Mouse (Mus musculus) layer of hippocampus, adult 2 months (tissue): ENCODE measurements around the gene Esr1. TPM values are rescaled to one million over a fixed set of nuclear protein-coding genes. Genes with fewer than 3 reads are reported as not detected.
"Not testable (repeated sequence)": the region's sequence is repeated elsewhere in the genome, so short reads cannot be mapped to it uniquely, and the experiment has no call there.

ENCODE experiments used
- DNase-seq, 2 experiments: peaks; one replicate each; pipeline ENCODE4 v3.0.0; 2022; ENCODE audit warnings: low spot score in 2 of 2
- H3K27ac ChIP-seq: fragments of 200-600 bp; 2 replicates; pipeline ENCODE4 v1.8.1; 2022
- H3K4me3 ChIP-seq: fragments of 200-600 bp; 2 replicates; pipeline ENCODE4 v1.8.1; 2022; ENCODE audit warnings: mild to moderate bottlenecking
- CTCF ChIP-seq: fragments of 200-600 bp; conservative IDR thresholded peaks from 2 replicates; pipeline ENCODE4 v1.8.1; 2022; ENCODE audit warnings: antibody characterized with exemption, mild to moderate bottlenecking, moderate library complexity
- total RNA-seq, 2 experiments: library from RNA; stranded (reverse); gene quantifications; 2 replicates each; pipeline ENCODE4 v1.2.3; 2021

Gene Esr1
- total RNA-seq, 2 experiments from 2014 or later, result 2.5 to 2.7 TPM

GRCm38 (mm10) chr10:4673311-4673816 is 62.0 kb downstream of the Esr1 start:
- H3K27ac ChIP-seq, result no peak overlapping the region
- no peak for DNase-seq
- no peak for TF ChIP-seq CTCF
- no peak overlapping the region for H3K4me3 ChIP-seq

DNA sequence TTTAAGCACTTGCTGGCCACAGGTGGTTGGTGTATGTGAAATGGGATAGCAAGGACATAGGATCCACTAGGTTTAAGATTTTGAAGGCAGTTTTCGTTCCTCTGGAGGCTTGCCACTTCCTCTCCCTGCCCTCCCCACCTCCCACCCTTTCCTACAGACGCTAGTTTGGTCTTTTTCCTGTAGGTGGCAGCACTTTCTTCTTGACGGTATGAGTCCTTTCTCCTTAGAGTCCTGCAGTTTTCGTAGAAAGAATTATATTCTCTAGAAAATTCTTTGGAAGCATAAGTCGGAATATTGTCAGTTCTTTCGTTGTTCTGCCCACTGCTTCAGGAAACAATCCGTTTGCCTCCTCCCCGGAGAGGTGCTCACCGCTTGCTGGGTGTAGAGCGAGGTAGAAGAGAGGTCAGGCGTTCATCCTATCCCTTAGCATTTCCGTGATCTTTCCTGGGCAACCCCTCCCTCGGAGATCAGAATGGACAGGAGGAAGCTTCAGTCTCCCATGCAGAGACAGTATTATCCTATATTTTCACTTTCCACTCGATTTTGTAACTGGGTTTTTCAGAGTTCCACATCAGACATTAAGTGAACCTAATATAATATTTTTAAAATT is 63.7 kb downstream of the Esr1 start:
- H3K27ac ChIP-seq, H3K4me3 ChIP-seq: not testable (repeated sequence)
- peak; percentile 65 for TF ChIP-seq CTCF
- DNase-seq, result peak; percentile 21 to 23

DNA sequence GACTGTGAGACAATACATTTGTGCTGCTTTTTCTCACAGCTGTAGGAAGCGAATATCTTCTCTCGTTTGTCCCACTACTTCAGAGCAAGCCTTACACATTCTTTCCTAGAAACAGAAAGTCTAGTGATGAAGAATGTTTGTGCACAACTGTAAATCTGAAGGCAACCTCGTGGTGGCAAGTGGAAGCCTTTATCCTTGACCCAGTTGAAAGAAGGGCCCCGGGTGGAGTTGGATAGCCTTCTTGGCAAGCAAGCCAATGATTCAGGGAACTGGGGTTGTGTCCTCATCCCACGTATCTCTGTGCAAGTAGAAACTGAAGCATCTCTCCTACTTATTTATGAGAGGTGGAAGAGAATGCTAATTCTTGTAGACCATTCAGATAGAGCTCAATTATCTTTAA is 71.7 kb downstream of the Esr1 start:
- Histone ChIP-seq H3K4me3 (no peak overlapping the region), H3K27ac (no peak overlapping the region)
- no peak for DNase-seq
- no peak for TF ChIP-seq CTCF

DNA sequence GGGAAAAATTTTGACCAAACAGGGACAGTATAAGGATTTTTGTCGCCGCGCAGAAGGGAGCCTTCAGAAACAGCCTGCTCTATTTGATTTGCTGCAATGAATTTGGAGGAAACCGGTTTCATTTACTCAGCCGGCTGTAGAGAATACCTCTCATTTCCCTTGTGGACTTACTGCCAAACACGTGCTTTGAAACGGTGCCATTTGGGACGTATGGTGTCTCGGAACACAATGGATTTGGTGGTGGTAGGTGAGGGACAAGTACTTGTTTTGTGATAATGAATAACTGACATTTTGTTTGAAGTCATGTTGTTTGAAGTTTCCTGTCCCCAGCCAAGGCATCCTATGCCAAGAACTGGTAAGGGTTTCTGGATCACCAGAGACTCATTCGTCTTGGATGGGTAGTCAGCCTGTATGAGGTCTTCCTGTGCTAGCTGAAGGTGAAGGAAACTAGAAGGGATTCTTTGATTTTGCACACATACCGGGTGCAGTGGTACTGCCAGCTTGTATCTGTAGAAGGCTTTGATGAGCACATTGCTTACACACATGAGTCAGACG is 72.4 kb downstream of the Esr1 start:
- DNase-seq, result no peak
- TF ChIP-seq CTCF, result no peak
- H3K27ac ChIP-seq, result no peak overlapping the region
- H3K4me3 ChIP-seq, result no peak overlapping the region

- DNase-seq, result no peak
- TF ChIP-seq CTCF, result no peak
- no peak overlapping the region for H3K27ac ChIP-seq
- no peak overlapping the region for H3K4me3 ChIP-seq
These were observed 83.0 kb downstream of the Esr1 start for GRCm38 (mm10) chr10:4694336-4694865.

DNA sequence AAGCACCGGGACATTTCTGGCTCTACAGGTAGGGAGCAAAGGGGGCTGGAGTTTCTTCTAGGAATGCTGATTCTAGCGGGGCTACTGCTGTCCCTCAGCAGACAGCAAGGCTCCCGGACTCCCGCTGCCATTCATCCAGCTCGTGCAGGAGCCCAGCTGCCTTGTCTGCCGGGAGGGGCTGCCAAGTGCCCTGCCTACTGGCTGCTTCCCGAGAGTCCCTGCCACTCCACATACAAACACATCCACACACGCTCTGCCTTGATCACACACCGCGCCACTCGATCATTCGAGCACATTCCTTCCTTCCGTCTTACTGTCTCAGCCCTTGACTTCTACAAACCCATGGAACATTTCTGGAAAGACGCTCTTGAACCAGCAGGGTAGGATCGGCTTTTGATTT is 98.5 kb downstream of the Esr1 start:
- Histone ChIP-seq H3K27ac (no peak overlapping the region), H3K4me3 (peak overlapping the region; percentile 47)
- no peak for DNase-seq
- no peak for TF ChIP-seq CTCF

DNA sequence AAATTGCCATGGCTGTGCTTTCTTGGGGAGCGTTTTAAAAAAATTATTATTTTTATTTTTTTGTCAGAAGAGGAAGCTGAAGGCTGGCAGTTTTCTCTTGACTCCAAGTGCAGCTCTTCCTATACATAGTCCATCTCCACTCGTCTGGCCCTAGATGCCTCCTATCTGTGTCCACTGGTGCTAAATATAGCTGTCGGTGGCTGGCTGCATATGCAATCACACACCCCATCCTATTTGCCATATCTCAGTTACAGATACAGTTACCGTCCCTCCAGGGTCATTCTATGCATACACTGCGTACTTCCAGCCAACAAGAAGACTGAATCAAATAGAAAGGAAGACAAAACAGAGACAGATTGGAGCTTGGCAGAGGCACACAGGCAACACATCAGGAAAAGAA is 100.0 kb downstream of the Esr1 start:
- Histone ChIP-seq H3K27ac (no peak overlapping the region), H3K4me3 (no peak overlapping the region)
- no peak for DNase-seq
- TF ChIP-seq CTCF, result no peak

DNA sequence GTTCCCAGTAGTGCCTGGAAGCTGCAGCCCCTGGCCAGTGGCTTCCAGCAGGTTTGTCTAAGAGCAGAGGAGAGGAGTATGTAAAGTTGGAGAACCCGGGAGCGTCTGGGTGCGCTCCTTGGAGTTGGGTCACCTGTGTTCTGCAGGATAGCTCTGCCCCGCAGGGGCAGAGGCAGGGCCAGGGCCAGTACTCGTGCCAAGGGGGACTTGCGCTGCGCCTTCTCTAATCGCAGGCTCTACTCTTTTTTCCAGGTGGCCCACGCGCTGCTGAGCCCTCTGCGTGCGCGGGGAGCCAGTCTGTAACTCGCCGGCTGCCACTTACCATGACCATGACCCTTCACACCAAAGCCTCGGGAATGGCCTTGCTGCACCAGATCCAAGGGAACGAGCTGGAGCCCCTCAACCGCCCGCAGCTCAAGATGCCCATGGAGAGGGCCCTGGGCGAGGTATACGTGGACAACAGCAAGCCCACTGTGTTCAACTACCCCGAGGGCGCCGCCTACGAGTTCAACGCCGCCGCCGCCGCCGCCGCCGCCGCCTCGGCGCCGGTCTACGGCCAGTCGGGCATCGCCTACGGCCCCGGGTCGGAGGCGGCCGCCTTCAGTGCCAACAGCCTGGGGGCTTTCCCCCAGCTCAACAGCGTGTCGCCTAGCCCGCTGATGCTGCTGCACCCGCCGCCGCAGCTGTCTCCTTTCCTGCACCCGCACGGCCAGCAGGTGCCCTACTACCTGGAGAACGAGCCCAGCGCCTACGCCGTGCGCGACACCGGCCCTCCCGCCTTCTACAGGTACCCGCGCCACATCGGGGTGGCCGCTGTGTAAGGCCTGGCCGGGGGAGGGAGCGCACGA is 100.9 kb downstream of the Esr1 start:
- no peak for DNase-seq

DNA sequence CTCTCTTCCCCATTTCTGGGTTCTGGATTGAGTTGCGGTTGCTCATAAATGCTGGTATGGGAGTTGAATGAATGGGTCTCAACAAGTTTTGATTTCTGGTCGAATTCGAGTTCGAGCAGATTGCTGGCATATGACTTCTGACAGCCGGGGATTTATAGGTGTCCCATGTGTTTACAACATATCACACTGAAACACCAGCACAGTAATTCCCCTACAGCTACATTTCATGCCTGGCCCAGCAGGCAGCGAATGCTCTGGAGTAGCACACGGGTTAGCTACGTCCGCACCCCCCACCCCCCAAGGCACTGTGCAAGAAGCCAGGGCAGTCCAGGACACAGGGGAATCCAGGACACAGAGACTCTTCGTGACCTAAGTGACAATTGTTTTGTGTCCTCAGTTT is 102.0 kb downstream of the Esr1 start:
- no peak for TF ChIP-seq CTCF
- Histone ChIP-seq H3K4me3 (no peak overlapping the region), H3K27ac (no peak overlapping the region)
- DNase-seq, result no peak

More for the DNA sequence above, 100.9 kb downstream of the Esr1 start:
- TF ChIP-seq CTCF, result no peak
- Histone ChIP-seq H3K4me3 (peak overlapping the region; percentile 54), H3K27ac (no peak overlapping the region)

GRCm38 (mm10) chr10:4724851-4725250 is 113.5 kb downstream of the Esr1 start:
- no peak overlapping the region for H3K27ac ChIP-seq

GRCm38 (mm10) chr10:4726141-4726540 is 114.7 kb downstream of the Esr1 start:
- Histone ChIP-seq H3K27ac (no peak overlapping the region), H3K4me3 (no peak overlapping the region)
- no peak for TF ChIP-seq CTCF
- no peak for DNase-seq

More at GRCm38 (mm10) chr10:4724851-4725250, 113.5 kb downstream of the Esr1 start:
- TF ChIP-seq CTCF, result peak; percentile 71
- DNase-seq, result no peak
- H3K4me3 ChIP-seq, result no peak overlapping the region

DNA sequence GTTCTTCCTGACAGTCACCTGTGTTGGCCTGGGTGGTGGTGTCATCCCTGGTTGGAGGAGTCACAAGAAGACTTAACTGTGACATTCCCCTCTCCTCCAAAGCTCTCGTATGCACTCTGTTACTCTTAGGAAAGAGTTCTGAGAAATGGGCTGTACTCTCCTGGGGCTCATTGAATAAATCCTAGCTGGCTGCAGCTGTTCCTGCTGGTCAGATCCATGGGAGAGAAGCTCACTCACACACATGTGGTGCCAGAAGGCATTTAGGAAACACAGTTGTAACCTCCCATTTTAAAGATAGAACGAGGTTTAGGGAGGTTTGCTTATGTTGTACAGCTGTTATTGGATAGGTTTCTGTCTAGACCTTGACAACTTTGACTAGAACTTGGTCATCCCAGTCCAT is 120.9 kb downstream of the Esr1 start:
- Histone ChIP-seq H3K27ac (no peak overlapping the region), H3K4me3 (no peak overlapping the region)
- TF ChIP-seq CTCF, result no peak
- no peak for DNase-seq

GRCm38 (mm10) chr10:4733987-4734386 is 122.6 kb downstream of the Esr1 start:
- TF ChIP-seq CTCF, result no peak
- no peak for DNase-seq

DNA sequence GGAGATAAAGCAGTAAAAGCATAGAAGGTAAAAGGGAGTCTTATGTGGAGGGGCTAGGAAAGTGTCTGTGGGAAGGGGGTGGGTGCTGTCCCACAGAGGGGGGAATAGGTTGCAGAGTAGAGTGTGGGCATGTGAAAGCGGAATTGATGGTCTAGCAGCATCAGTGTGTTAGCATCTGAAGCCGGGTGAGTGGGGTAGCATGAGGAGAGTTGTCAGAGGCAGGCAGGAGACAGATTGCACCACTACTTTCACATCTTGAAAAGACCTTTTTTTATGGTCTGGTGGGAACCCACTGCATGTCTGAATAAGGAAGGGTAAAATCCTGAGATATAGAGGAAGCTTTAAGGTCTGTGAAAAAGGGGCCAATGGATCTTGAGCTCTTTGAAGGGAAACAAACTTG is 123.5 kb downstream of the Esr1 start:
- no peak overlapping the region for H3K27ac ChIP-seq
- no peak overlapping the region for H3K4me3 ChIP-seq
- no peak for TF ChIP-seq CTCF
- DNase-seq, result no peak

More at GRCm38 (mm10) chr10:4733987-4734386, 122.6 kb downstream of the Esr1 start:
- H3K4me3 ChIP-seq, result no peak overlapping the region
- no peak overlapping the region for H3K27ac ChIP-seq
